Mouse (Mus musculus): ENCODE data around the gene Zfp454.

Zfp454 gene

DNA sequence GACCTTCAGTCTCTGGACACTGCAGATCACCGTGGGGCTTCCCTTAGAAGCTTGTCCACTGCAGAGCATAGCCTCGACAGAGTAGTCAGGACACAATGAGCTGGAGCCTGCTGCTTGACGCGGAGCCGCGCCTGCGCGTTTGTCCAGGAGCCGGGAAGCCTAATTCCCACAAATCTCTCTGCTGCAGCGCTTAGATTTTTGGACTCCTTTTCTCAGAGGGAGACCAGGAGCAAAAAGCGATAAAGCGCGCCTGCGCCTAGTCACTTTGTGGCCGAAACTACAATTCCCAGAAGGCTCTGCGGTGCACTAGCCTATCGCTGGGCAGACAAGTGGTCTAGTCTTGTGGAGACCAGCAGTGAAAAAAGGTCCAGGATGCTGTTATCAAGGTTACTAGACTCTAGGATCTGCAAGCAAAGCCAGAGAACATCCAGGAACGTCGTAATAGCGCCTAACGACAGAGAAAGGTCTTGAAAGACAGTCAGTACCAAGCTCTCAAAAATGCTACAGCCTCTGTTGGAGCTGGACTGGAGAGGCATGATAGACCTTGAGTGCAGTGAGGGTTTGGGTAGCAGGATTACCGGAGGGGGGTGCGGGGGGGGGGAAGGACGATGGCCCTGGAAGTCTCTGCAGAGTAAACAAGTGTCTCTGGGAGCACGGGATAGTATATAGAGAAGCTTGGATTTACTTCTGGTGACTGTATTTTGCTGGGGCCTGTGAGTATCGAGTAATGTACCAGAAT, at the start of gene Zfp454:
Gene Zfp454 (minus strand): TSS at position 262 of the 739 bp plus-strand sequence.
- DNase-seq (ENCODE audit: low spot score), result peak; percentile 92

GRCm38 (mm10) chr11:50932040-50932439, 44.6 kb upstream of the Zfp454 start:
- DNase-seq (ENCODE audit: low spot score), result no peak

- DNase-seq (ENCODE audit: low spot score), result peak; percentile 83
These were observed 44.0 kb upstream of the Zfp454 start, which contains the start of gene Zfp354b for GRCm38 (mm10) chr11:50931451-50931866. Gene Zfp354b (minus strand): TSS chr11:50931633.

DNA sequence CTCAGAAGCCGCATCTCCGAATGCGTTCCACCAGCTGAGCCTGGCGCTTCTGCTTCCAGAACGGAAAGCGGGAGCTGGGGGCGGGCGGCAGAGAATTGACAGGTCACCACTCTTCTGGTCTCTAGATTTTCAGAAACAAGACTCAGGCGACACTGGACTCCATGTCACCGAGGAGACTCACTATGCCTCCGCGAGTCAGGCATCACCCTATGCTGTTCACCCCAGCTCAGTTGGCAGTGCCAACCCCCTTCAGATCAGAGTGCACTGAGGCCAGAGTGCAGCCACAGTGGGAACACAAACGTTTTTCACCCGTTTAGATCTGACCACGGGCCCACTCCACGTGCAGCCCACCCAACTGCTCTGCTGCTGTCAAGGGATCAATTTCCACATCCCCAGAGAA, 43.6 kb upstream of the Zfp454 start:
- no peak for DNase-seq (ENCODE audit: low spot score)

DNA sequence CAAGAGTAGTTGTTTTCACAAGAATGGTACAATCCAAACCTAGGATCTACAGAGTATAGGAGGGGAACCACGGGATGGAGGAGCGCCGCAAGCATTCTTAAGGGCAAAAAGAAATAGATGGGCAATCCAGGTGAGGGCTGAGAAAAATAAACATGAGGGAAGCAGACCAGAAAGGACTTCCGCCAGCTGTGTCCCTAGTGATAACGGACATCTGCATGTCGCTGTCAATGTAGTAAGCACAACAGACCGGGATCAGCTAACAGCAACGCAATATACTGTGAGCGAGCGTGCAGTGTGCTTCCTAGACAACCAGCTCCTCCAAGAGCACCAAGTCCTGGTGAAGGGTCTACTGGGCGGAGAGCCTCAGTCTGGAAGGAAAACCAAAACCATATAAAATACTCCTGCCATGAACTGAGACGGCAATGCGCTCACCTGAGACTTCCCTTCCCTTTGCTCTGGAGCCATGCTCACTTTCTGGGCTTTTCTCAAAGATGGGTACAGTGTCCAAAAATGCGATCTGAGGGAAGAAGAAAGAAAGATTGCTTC, 43.1 kb upstream of the Zfp454 start:
- no peak for DNase-seq (ENCODE audit: low spot score)

DNA sequence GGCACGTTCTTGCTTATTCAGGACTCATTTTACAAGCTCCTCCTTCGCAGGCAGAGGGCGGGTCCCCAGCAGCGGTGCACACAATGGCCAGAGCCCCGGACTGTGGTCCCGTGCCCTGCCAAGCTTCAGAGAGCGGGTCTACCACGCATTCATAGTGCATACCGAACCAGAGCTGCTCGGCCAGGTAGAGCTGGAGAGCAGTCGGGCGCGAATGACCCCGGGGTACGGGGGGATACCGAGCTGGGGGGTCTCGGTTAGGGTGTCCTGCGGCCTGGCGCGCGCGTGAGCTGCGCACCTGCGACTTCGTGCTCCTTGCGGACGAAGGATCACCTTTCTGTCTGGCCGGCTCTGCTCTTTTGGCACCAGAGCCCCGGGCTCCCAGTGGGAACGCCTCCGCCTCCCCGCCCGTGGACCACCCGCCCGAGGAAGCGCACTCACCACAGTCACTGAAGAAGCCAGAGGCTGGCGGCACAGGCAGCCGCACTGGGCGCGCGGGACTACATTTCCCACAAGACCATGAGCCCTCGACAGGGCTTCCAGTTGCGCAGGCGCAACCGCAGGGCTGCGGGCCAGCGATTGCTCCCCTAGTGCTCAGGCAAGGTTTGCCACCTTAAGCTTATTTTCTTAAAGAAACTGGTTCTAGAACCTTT, 28.3 kb upstream of the Zfp454 start, which contains the start of gene Zfp2:
Gene Zfp2 (minus strand): TSS at position 495 of the 650 bp plus-strand sequence.
- peak; percentile 84 for DNase-seq (ENCODE audit: low spot score)

DNA sequence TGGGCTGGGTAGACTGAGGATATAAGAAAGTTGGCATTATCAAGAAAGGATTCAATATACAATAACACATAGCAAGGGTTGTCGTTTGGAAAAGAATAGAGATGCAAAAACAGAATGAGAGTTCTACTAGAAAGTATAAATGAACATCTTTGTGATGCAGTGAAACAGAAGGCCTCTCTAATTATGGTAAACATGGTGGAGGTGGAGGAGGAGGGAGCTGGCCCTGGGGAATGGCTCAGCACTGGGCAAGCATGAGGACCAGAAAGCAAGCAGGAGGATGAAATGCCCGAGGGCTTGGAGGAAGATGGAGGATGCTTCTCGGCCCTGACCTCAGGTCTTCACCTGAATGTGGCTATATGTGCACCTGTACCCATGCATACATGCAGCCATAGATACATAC, 27.0 kb upstream of the Zfp454 start:
- DNase-seq (ENCODE audit: low spot score), result no peak

DNA sequence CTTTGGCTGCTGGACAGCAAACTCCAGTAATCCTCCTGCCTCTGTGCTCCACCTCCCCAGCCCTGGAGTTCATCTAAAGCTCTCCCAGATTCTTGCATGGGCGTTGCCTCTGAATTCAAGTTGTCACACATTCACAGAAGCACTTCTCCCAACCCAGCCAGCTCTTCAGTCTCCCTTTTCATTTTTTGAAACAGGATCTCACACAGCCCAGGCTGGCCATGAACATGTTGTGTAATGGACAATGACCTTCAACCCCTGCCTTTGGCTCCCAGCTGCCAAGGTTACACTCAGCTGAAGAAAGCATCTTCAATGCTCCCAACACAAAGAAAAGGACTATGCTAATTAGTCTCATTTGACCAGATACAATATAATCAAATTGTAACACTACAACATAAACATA, 25.9 kb upstream of the Zfp454 start:
- no peak for DNase-seq (ENCODE audit: low spot score)

DNA sequence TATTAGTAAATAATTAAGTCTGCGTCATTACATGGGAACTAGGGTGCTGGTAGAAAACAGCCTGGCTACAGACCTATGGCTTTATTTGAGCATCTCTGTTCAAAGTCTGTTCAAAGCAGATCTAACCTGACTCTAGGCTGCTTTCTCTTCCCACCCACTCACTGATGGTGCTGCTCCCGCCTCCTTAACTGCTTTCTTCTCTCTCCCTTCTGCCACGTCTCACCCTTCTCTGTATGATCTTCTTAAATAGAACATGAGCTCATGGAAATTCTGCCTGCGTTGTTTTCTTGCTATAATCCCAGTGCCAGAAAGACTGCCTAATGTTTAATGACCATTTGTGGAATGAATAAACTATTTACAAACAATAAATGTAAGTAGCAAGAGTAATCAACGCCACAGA, 20.7 kb upstream of the Zfp454 start:
- no peak for DNase-seq (ENCODE audit: low spot score)

GRCm38 (mm10) chr11:50897359-50897758, 9.9 kb upstream of the Zfp454 start:
- DNase-seq (ENCODE audit: low spot score), result no peak

- no peak for DNase-seq (ENCODE audit: low spot score)
These were observed 5.0 kb upstream of the Zfp454 start for GRCm38 (mm10) chr11:50892441-50892840.

GRCm38 (mm10) chr11:50886933-50887293, 538 bp downstream of the Zfp454 start:
- no peak for DNase-seq (ENCODE audit: low spot score)

DNA sequence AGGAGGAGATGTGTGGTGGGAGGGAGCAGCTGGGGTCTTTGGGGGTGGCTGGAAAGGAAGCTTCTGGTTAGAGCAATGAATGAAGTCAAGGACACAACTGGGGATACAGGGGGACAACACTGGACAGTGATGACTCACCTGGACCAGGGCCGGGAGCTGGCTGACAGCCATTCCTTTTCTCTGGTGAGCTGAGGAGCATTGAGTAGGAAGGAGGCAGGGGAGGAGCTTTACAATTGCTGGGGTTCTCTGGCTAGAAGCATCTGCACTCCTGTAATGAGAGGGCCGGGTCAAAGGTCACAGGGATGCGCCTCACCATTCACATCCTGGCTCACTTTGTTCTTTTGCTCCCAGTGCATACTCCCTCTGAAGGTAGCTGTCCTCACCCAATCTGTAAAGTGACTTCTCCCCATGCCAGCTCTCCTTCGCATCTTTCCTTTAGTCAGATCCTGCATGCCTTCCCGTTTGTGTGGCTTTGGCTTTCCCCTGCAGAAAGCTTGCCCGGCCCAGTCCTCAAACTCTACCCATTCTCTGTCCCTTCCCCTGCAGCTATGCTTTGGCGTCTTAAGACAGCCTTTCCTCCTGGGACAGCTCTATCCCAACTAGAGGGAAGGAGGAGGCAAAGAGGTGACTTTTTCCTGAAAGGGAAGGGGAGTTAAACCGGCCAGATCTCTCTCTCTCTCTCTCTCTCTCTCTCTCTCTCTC, 1.1 kb downstream of the Zfp454 start:
- DNase-seq (ENCODE audit: low spot score), result no peak

- DNase-seq (ENCODE audit: low spot score), result no peak
These were observed 3.7 kb downstream of the Zfp454 start for GRCm38 (mm10) chr11:50883756-50884155.

DNA sequence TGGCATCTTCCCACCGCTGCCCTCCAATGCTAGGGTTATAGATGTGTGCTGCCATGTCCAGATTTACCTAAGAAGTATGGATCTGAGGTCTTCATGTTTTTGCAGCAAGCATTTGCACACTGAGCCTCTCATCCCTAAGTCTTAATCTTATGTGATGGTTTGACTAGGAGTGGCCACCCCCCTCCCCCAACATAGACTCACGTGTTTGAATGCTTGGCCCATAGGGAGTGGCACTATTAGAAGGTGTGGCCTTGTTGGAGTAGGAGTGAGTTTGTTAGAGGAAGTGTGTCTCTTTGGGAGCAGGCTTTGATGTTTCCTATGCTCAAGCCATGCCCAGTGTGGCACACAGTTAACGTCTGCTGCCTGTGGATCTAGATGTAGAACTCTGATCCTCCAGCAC, 8.8 kb downstream of the Zfp454 start:
- DNase-seq (ENCODE audit: low spot score), result no peak

DNA sequence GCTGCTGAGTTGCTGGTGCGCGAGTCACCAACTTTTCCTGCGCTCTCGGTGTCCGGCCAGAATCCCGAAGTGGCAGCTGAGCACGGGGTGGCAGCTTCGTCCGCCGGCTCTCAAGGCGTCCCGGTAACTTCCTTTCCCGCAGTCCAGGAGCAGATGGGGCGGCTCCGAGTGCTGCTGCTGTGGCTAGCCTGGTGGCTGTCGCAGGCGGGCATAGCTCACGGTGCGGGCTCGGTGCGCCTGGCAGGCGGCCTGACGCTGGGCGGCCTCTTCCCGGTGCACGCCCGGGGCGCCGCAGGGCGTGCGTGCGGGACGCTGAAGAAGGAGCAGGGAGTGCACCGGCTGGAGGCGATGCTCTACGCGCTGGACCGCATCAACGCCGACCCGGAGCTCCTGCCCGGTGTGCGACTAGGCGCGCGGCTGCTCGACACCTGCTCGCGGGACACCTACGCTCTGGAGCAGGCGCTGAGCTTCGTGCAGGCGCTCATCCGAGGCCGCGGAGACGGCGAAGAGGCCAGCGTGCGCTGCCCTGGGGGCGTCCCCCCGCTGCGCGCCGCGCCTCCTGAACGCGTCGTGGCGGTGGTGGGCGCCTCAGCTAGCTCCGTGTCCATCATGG, 36.4 kb downstream of the Zfp454 start:
- DNase-seq (ENCODE audit: low spot score), result no peak

DNA sequence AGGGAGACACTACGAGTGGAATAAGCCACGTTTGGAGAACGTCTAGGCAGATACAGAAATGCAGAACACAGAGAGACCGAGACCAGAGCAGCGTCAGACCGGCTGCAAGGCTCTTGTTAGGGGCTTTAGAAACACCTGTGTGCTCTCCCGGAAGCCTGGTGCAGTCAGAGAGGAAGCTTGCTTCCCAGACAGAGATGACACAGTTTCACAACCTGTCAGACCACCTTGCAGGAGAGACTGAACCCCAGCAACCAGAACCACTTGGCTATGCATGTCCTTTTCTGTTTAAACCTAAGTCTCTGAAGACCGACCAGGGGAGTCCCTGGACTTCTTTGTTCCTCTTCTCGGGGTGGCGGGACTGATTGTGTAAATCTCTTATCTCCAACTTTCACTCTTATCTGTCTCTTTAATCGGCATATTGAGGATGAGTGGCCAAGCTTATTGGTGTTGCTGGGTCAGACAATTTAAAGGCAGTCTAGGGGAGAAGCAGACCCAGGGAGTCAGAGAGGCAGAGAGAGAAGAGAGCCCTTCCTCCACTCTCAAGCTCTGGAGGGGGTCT, 37.2 kb downstream of the Zfp454 start, which contains the start of gene Grm6:
Gene Grm6 (plus strand): TSS at position 509 of the 559 bp plus-strand sequence.
- DNase-seq (ENCODE audit: low spot score), result no peak

GRCm38 (mm10) chr11:50849310-50849709, 38.1 kb downstream of the Zfp454 start:
- DNase-seq (ENCODE audit: low spot score), result no peak

DNA sequence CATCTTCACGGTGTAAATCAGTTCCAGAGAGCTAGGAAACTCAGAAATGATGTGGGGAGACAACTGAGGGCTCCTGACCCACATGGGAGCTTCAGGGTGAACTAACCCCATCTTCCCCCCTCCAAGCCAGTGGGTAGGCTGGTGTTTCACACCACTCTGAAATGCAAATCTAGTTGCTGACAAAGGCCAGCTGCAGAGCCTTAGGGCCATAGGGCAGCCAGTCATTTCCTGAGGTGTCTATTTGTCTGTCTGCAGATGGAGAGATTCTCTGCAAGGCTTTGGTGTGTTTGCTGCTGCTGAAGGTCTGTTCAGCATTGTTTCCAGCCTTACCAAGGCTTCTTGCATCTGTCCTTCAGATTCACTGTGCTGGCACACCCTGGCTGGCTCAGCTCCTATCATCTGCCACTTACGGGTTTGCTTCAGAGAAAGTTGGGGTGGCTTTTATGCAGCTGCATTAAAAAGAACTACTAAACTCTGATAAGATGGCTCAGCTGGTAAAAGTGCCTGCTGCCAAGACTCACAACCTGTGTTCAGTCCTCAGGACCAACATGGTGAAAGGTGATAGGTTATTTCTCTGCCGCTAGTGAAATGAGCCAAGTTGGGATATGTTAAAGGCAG, 38.8 kb downstream of the Zfp454 start:
- DNase-seq (ENCODE audit: low spot score), result no peak

- DNase-seq (ENCODE audit: low spot score), result no peak
These were observed 40.4 kb downstream of the Zfp454 start for GRCm38 (mm10) chr11:50847047-50847446.

DNA sequence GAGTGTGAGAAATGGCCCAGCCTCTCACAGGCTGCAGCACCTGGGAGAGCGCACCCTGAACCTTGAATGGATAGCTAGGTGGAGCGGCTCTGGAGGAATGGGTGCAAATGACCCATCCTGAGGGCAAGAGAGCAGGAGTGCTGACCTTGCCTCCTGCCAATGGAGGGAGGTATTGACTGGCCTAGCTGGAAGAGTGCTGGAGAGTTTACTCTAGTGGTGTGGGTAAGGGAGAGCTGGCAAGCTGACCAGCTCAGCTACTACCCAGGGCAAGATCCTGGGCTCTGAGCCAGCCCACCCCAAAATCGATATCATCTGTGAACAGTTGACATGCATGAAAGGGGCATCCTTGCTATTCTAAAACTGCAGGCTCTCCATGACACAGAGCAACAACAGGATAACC, 41.5 kb downstream of the Zfp454 start:
- DNase-seq (ENCODE audit: low spot score), result no peak

Data from layer of hippocampus, adult 9-10 months (tissue).